ENCODE assay signal across 28 mouse cellular contexts in genomic region chr19:30406943-30407342, GRCm38 (mm10).
DNase-seq lines count a peak whose midpoint lies in the region; ATAC-seq lines count a peak whose summit lies in the region.
"Had no signal": no experiment of that assay in that cellular context is flagged by ENCODE, and none has a peak within 500 bp of the region (broad histone marks: within the 10 kb centered on the region; RNA-seq: fewer than 3 reads in every experiment).

No protein-coding gene starts in this region.

- WGBS in midbrain, embryonic 13.5 days: 57% methylated on average over 6 of the region's 6 CpGs
- WGBS in midbrain, embryonic 16.5 days: 45% methylated on average over 6 of the region's 6 CpGs

- H3K4me2 ChIP-seq in midbrain, embryonic 13.5 days (replicated peaks): no peak overlapping the region
- H3K4me2 ChIP-seq in midbrain, embryonic 16.5 days (ENCODE audit: low read length): no peak overlapping the region
- H3K4me2 ChIP-seq: forebrain, embryonic 13.5 days; heart, embryonic 15.5 days; hindbrain, embryonic 14.5 days; liver, embryonic 12.5 days; midbrain, embryonic 15.5 days had no signal

- no peaks in the 10 kb centered on the region for H3K9me3 ChIP-seq in midbrain, embryonic 13.5 days
- no peaks in the 10 kb centered on the region for H3K9me3 ChIP-seq in midbrain, embryonic 16.5 days (replicated peaks; ENCODE audit: control insufficient read depth, low read length, poor library complexity, severe bottlenecking)
- H3K9me3 ChIP-seq: forebrain, embryonic 13.5 days; heart, embryonic 10.5 days; heart, embryonic 15.5 days; liver, embryonic 12.5 days; midbrain, embryonic 15.5 days had no signal

- 0 out of 2 replicates have a peak, but pooled peaks have one; percentile 27 for ATAC-seq in midbrain, embryonic 13.5 days
- no peak for ATAC-seq in midbrain, embryonic 16.5 days
- no peak for ATAC-seq in megakaryocyte progenitor cell, adult 5-6 weeks (replicated peaks; ENCODE audit: poor library complexity)
- ATAC-seq: forebrain, embryonic 13.5 days; intestine, postnatal 0 days; liver, embryonic 12.5 days; liver, postnatal 0 days; midbrain, embryonic 15.5 days; Patski had no signal

- peak; percentile 27 for DNase-seq in kidney, adult 9 months
- DNase-seq in kidney, postnatal 10 days: peak; percentile 12
- DNase-seq in lung, postnatal 25 days (ENCODE audit: low spot score): no peak
- no peak for DNase-seq in thymus, postnatal 10 days (ENCODE audit: low spot score in 2 of 2)
- DNase-seq in heart, postnatal 25 days (ENCODE audit: low spot score): no peak
- DNase-seq: adrenal gland, adult 2 months; cerebellum, adult 8-10 months; cerebellum, postnatal 25 days; gastrocnemius, postnatal 25 days; heart, adult 11 months; heart, postnatal 4 days; left cerebral cortex, postnatal 4 days; liver, postnatal 0 days; lung, postnatal 4 days; spleen, adult 18-20 months; thymus, postnatal 25 days had no signal

- no peak overlapping the region for H3K27ac ChIP-seq in midbrain, embryonic 13.5 days
- no peak overlapping the region for H3K27ac ChIP-seq in midbrain, embryonic 16.5 days (ENCODE audit: low read length)
- H3K27ac ChIP-seq: forebrain, embryonic 13.5 days; heart, embryonic 10.5 days; heart, embryonic 15.5 days; hindbrain, embryonic 14.5 days; layer of hippocampus, adult 2 months; liver, embryonic 12.5 days; midbrain, embryonic 15.5 days had no signal

- no peaks in the 10 kb centered on the region for H3K27me3 ChIP-seq in midbrain, embryonic 13.5 days
- H3K27me3 ChIP-seq in midbrain, embryonic 16.5 days (ENCODE audit: control insufficient read depth, insufficient read depth, low read depth, low read length): no peaks in the 10 kb centered on the region
- H3K27me3 ChIP-seq: forebrain, embryonic 13.5 days; heart, embryonic 15.5 days; liver, embryonic 12.5 days; midbrain, embryonic 15.5 days had no signal

- intact Hi-C loops in heart, postnatal 25 days (cut with DNase I): no loop called here

- H3K4me1 ChIP-seq in midbrain, embryonic 13.5 days (replicated peaks): no peaks in the 10 kb centered on the region
- H3K4me1 ChIP-seq in midbrain, embryonic 16.5 days (ENCODE audit: control insufficient read depth, insufficient read depth, low read length): no peaks in the 10 kb centered on the region
- H3K4me1 ChIP-seq: forebrain, embryonic 13.5 days; heart, embryonic 10.5 days; heart, embryonic 15.5 days; liver, embryonic 12.5 days; midbrain, embryonic 15.5 days had no signal

- H3K36me3 ChIP-seq in midbrain, embryonic 13.5 days: no peaks in the 10 kb centered on the region
- H3K36me3 ChIP-seq in midbrain, embryonic 16.5 days (ENCODE audit: control insufficient read depth, insufficient read depth, low read length): no peaks in the 10 kb centered on the region
- H3K36me3 ChIP-seq: heart, embryonic 10.5 days; heart, embryonic 15.5 days; liver, embryonic 12.5 days; midbrain, embryonic 15.5 days had no signal

- H3K9ac ChIP-seq in midbrain, embryonic 13.5 days (replicated peaks): no peak overlapping the region
- H3K9ac ChIP-seq in midbrain, embryonic 16.5 days (ENCODE audit: low read depth, low read length): no peak overlapping the region
- H3K9ac ChIP-seq: forebrain, embryonic 13.5 days; heart, embryonic 15.5 days; hindbrain, embryonic 14.5 days; liver, embryonic 12.5 days; liver, postnatal 0 days; midbrain, embryonic 15.5 days had no signal

- H3K4me3 ChIP-seq in midbrain, embryonic 13.5 days (replicated peaks): no peak overlapping the region
- H3K4me3 ChIP-seq in midbrain, embryonic 16.5 days (ENCODE audit: low read depth, low read length): no peak overlapping the region
- H3K4me3 ChIP-seq: forebrain, embryonic 13.5 days; heart, embryonic 10.5 days; heart, embryonic 15.5 days; layer of hippocampus, adult 2 months; liver, embryonic 12.5 days; midbrain, embryonic 15.5 days had no signal

Comparison
In these comparisons a context has a peak if more than half of its experiments do, and no peak if none do; other contexts are left out.
1. DNase-seq: peak in kidney, adult 9 months (single experiment) and kidney, postnatal 10 days (single experiment); none in lung, postnatal 25 days (single experiment), thymus, postnatal 10 days (0 of 2) and heart, postnatal 25 days (single experiment).